Mouse (Mus musculus) stomach, embryonic 16.5 days (tissue): ENCODE data around the gene Sufu. TPM values are rescaled to one million over a fixed set of nuclear protein-coding genes. Genes with fewer than 3 reads are reported as not detected.

Source experiments
- ATAC-seq: fragments of 200-750 bp; cut with Nextera tagmentation; 2 replicates; pipeline ENCODE4 v1.8.0; 2017; ENCODE audit warnings: moderate number of reproducible peaks, moderate TSS enrichment; ENCODE audit not compliant: insufficient read depth, low FRiP score
- H3K27ac ChIP-seq: fragments of 300-500 bp; sonication (generic); 2 replicates; pipeline ENCODE4 v1.5.1; 2014; ENCODE audit warnings: low read length
- H3K27me3 ChIP-seq: fragments of 300-500 bp; sonication (generic); 2 replicates; pipeline ENCODE4 v1.6.1; 2014; ENCODE audit warnings: low read length, control low read depth, mixed read lengths; ENCODE audit not compliant: control insufficient read depth, insufficient read depth
- H3K36me3 ChIP-seq: fragments of 300-500 bp; sonication (generic); 2 replicates; pipeline ENCODE4 v1.6.1; 2014; ENCODE audit warnings: low read length; ENCODE audit not compliant: control insufficient read depth, insufficient read depth
- H3K4me1 ChIP-seq: fragments of 300-500 bp; sonication (generic); 2 replicates; pipeline ENCODE4 v1.6.1; 2014; ENCODE audit warnings: low read length, control low read depth, mixed read lengths; ENCODE audit not compliant: control insufficient read depth, insufficient read depth
- H3K4me2 ChIP-seq: fragments of 300-500 bp; sonication (generic); 2 replicates; pipeline ENCODE4 v1.6.1; 2014; ENCODE audit warnings: low read depth, low read length, mixed read lengths
- H3K4me3 ChIP-seq: fragments of 300-500 bp; sonication (generic); replicated peaks from 2 replicates; pipeline ENCODE4 v1.5.1; 2014; ENCODE audit warnings: mild to moderate bottlenecking, low read length
- H3K9ac ChIP-seq: fragments of 300-500 bp; sonication (generic); 2 replicates; pipeline ENCODE4 v1.6.1; 2014; ENCODE audit warnings: low read length
- H3K9me3 ChIP-seq: fragments of 300-500 bp; sonication (generic); replicated peaks from 2 replicates; pipeline ENCODE4 v1.6.1; 2016; ENCODE audit warnings: low read length, control low read depth; ENCODE audit not compliant: control insufficient read depth
- WGBS: fragments of 180-500 bp; shearing (Covaris S2); extraction: QIAGEN DNeasy Blood & Tissue Kit; methylation state at CpG from one replicate; pipeline ENCODE4 v1.1.7; 2014; 5-methylcytosine and 5-hydroxymethylcytosine counted together
- polyA plus RNA-seq: library from polyadenylated mRNA; unstranded; fragments of >200 nt; fragmentation: Nextera tagmentation; extraction: Ambion mirVana; gene quantifications from 2 replicates; pipeline ENCODE4 v1.2.1, GENCODE M21; 2015

Sufu gene
- polyA plus RNA-seq, 1 experiment from 2014 or later, result 26.4 TPM

GRCm38 (mm10) chr19:46357344-46358280, 39.1 kb upstream of the Sufu start:
- Histone ChIP-seq H3K4me3 (peak overlapping the region; percentile 53), H3K27ac (peak overlapping the region; percentile 84), H3K9ac (peak overlapping the region; percentile 72), H3K4me2 (peak overlapping the region; percentile 70), H3K4me1 (no peaks in the 10 kb centered on the region), H3K36me3 (no peaks in the 10 kb centered on the region), H3K9me3 (no peaks in the 10 kb centered on the region), H3K27me3 (no peaks in the 10 kb centered on the region)
- ATAC-seq, result peak; percentile 61; the same call in 1 of the 2 replicates
- WGBS, result 17% methylated on average over 25 of the region's 25 CpGs

- Histone ChIP-seq H3K27ac (peak overlapping the region; percentile 84), H3K4me2 (peak overlapping the region; percentile 70), H3K36me3 (no peaks in the 10 kb centered on the region), H3K4me3 (peak overlapping the region; percentile 53; the same call in 1 of the 2 replicates), H3K9me3 (no peaks in the 10 kb centered on the region), H3K4me1 (no peaks in the 10 kb centered on the region), H3K9ac (peak overlapping the region; percentile 9; the same call in 1 of the 2 replicates), H3K27me3 (no peaks in the 10 kb centered on the region)
- ATAC-seq, result no peak
- 61% methylated on average over 4 of the region's 4 CpGs for WGBS
Observed at GRCm38 (mm10) chr19:46358381-46358780, 38.3 kb upstream of the Sufu start.

DNA sequence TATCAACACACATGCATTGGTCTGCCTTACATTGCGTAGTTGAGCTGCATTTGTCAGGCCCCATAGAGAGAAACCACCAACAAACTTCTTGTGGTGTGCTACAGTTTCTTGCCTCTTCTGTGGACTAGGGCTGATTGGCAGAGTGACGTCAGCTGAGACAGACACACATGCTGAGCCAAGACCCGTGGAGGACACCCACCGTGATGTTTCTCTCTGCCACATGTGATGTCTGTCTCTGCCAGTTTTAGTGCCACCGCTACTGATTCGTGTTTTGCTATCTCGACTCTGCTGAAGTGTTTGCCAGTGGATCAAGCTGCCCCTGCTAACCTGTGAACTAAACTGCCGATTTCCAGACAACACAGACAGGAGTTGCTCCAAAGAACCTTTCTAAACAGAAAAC, 34.6 kb upstream of the Sufu start:
- Histone ChIP-seq H3K4me1 (no peaks in the 10 kb centered on the region), H3K4me3 (no peak overlapping the region), H3K9ac (no peak overlapping the region), H3K9me3 (no peaks in the 10 kb centered on the region), H3K27ac (no peak overlapping the region), H3K4me2 (no peak overlapping the region), H3K27me3 (no peaks in the 10 kb centered on the region), H3K36me3 (no peaks in the 10 kb centered on the region)
- WGBS, result 85% methylated on average over 8 of the region's 8 CpGs
- ATAC-seq, result no peak

DNA sequence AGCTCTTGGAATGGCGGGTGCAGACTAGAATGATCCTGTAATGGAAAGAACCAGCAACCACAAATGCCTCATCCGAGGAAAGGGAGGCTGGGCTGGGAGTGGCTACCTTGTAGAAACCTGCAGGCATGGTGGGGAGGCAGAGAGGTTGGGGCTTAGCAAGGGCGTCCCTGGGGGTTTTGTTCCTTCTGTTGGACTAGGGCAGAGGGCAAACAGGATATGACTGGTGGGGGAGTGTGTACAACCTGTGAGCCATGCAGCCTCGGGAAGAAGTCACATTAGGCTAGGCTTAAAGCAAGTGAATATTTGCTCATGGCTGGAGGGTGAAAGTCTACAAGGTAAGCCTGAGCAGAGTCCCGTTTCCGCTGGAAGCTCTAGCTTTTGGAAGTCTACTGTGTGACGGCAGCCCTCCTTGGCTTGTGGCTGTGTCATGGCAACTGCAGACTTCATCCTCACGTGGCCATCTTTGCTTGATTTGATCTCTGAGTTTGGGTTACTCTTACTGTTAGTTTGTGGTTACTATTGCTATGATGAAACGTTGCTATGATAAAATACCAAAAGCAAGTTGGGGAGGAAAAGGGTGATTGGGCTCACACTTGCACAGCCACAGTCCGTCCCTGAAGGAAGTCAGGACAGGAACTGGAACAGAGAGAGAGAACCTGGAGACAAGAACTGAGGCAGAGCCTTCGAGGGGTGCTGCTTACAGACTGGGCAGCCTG, 33.2 kb upstream of the Sufu start:
- no peak for ATAC-seq
- Histone ChIP-seq H3K27me3 (no peaks in the 10 kb centered on the region), H3K4me1 (no peaks in the 10 kb centered on the region), H3K4me2 (no peak overlapping the region), H3K9me3 (no peaks in the 10 kb centered on the region), H3K9ac (no peak overlapping the region), H3K27ac (no peak overlapping the region), H3K4me3 (no peak overlapping the region), H3K36me3 (no peaks in the 10 kb centered on the region)
- WGBS, result 70% methylated on average over 11 of the region's 11 CpGs

- H3K36me3 ChIP-seq, result no peaks in the 10 kb centered on the region
- ATAC-seq, result no peak
- H3K4me2 ChIP-seq, result no peak overlapping the region
- H3K4me1 ChIP-seq, result no peaks in the 10 kb centered on the region
- no peak overlapping the region for H3K4me3 ChIP-seq
- WGBS, result 84% methylated on average over 23 of the region's 23 CpGs
- no peak overlapping the region for H3K9ac ChIP-seq
- H3K27me3 ChIP-seq, result no peaks in the 10 kb centered on the region
- no peak overlapping the region for H3K27ac ChIP-seq
- H3K9me3 ChIP-seq, result no peaks in the 10 kb centered on the region
Observed at GRCm38 (mm10) chr19:46367798-46368590, 28.7 kb upstream of the Sufu start.

- Histone ChIP-seq H3K27me3 (no peaks in the 10 kb centered on the region), H3K4me3 (no peak overlapping the region), H3K9ac (no peak overlapping the region), H3K27ac (no peak overlapping the region), H3K36me3 (no peaks in the 10 kb centered on the region), H3K4me2 (no peak overlapping the region), H3K4me1 (no peaks in the 10 kb centered on the region), H3K9me3 (no peaks in the 10 kb centered on the region)
- 17% methylated on average over 4 of the region's 4 CpGs for WGBS
- peak; percentile 80; the same call in 1 of the 2 replicates for ATAC-seq
Observed at GRCm38 (mm10) chr19:46369204-46369603, 27.5 kb upstream of the Sufu start.

DNA sequence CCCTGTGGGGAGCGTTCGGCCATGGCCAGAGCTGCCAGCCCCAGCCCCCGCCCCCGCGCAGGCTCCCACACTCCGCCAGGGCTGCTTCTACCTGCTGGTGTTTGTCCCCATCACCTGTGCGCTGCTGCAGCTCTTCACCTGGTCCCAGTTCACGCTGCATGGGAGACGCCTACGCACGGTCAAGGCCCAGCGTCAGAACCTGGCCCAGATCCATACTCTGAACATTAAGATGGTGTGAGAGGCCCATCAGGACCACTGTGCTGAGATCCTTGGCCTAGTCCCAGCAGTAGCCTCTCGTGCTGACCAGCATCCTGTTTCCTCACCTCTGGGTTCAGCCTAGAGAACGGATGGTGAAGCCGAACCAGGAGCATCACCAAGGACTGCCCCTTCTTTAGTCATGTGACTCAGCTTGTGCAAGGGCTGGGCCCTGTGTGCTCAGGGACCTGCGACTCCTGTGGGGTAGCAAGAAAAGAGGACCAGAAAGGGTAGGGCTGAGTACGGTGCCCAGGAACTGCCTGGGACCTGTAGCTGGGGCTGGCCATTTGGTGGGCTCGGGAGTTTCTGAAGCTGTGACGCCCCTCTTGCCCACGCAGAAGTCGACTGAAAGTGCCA, 22.1 kb upstream of the Sufu start:
- Histone ChIP-seq H3K9ac (no peak overlapping the region), H3K36me3 (peaks cover 17% of the 10 kb centered on the region), H3K9me3 (no peaks in the 10 kb centered on the region), H3K4me1 (no peaks in the 10 kb centered on the region), H3K4me2 (no peak overlapping the region), H3K4me3 (no peak overlapping the region), H3K27me3 (no peaks in the 10 kb centered on the region), H3K27ac (no peak overlapping the region)
- 50% methylated on average over 21 of the region's 21 CpGs for WGBS
- 0 out of 2 replicates have a peak, but pooled peaks have one; percentile 2 for ATAC-seq

DNA sequence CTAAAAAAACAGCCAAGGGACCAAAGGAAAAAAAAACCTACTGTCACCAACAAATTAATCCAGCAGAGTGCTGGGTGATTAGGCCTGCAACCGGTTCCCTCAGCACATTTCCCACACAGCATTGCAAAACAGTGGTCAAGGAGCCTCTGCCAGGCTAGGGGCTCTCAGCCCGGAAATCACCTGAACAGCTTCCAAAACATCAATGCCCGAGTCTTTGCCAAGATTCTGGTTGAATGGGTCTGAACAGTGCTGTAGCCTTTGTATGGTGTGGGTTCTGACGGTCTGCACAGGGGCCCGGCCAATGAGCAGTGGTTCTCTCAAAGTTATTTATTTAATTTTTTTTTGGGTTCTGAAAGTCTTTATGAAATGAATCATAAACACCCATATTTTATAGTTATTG, 21.2 kb upstream of the Sufu start:
- no peaks in the 10 kb centered on the region for H3K9me3 ChIP-seq
- no peak overlapping the region for H3K4me2 ChIP-seq
- H3K27ac ChIP-seq, result no peak overlapping the region
- no peaks in the 10 kb centered on the region for H3K4me1 ChIP-seq
- ATAC-seq, result no peak
- no peaks in the 10 kb centered on the region for H3K27me3 ChIP-seq
- H3K36me3 ChIP-seq, result peaks cover 25% of the 10 kb centered on the region
- no peak overlapping the region for H3K9ac ChIP-seq
- H3K4me3 ChIP-seq, result no peak overlapping the region
- WGBS, result 62% methylated on average over 5 of the region's 5 CpGs
